Mouse (Mus musculus): ENCODE measurements at regions not wholly inside any gene's neighbourhood (a gene's known extent, or its start where the extent isn't known, plus 50 kb on each side); places are given as distances from the start of the nearest gene placed in this dataset.

DNA sequence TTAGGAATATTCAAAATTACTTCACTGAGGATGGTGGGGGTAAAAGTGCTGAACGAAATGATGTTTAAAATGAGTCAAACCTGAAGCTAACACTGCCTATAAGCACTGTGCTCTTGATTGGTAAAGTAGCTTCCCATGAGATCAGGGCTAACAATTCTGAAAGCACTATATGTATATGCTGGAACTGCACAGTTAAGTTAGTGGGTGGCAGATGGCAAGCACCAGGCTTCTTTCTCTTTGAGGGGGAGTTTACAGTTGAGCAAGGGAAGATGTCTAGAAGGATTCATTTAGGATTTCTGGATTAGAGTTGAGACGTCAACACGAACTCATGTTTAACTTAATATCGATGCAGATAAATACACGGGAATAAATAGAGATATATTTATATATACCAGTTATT is 195.7 kb upstream of the Fn1 start:
- WGBS = 94% methylated on average over 5 of the region's 5 CpGs
- no peaks in the 10 kb centered on the region for H3K9me3 ChIP-seq (ENCODE audit: control insufficient read depth, low read length)
- no peak overlapping the region for H3K9ac ChIP-seq (replicated peaks; ENCODE audit: low read depth, low read length)
- ATAC-seq (ENCODE audit: low read depth) = no peak
- no peaks in the 10 kb centered on the region for H3K36me3 ChIP-seq (ENCODE audit: control insufficient read depth, insufficient read depth, low read length)
- H3K4me2 ChIP-seq (ENCODE audit: low read depth, low read length) = no peak overlapping the region
- no peaks in the 10 kb centered on the region for H3K27me3 ChIP-seq (ENCODE audit: control insufficient read depth, insufficient read depth, low read length)
- no peaks in the 10 kb centered on the region for H3K4me1 ChIP-seq (ENCODE audit: control insufficient read depth, insufficient read depth, low read length)
- no peak overlapping the region for H3K27ac ChIP-seq (ENCODE audit: low read depth, low read length)
- no peak overlapping the region for H3K4me3 ChIP-seq (ENCODE audit: low read depth, low read length)

DNA sequence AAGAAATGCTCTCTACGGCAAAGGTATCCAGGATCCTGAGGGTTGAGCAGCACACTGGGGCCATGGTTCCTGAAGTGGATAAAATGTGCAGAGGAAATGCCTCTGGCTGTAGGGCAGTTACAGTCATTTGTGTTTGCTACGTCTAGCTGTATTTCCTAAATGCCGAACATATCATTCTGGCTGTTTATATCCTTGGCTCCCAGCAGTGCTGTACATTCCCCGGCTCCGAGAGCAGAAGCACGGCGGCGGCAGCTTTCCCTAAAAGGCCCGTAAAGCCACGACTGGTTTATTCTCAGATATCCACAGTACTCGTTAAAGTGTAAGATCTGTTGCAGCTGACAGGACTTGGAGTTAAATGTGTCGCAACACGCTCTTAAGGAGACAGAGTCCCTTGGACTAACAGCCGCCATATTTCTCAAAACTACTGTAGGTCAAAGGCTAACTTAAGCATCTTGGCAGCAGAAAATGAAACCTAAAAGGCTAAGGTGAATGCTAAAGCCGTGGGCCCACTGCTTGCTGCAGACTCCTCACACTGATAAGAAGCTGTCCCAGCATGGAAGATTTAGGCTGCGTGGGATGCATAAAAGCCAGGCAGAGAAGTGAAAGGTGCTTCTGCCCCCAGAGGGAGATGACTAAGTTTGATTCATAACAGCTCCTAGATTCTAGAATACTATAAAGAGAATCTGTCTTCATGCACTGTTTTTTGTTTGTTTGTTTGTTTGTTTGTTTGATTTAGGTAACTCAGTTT is 192.1 kb upstream of the Fn1 start:
- H3K36me3 ChIP-seq (ENCODE audit: control insufficient read depth, insufficient read depth, low read length) = no peaks in the 10 kb centered on the region
- H3K4me3 ChIP-seq (ENCODE audit: low read depth, low read length) = no peak overlapping the region
- H3K9me3 ChIP-seq (ENCODE audit: control insufficient read depth, low read length) = no peaks in the 10 kb centered on the region
- H3K4me2 ChIP-seq (ENCODE audit: low read depth, low read length) = no peak overlapping the region
- no peak overlapping the region for H3K27ac ChIP-seq (ENCODE audit: low read depth, low read length)
- H3K4me1 ChIP-seq (ENCODE audit: control insufficient read depth, insufficient read depth, low read length) = 0 out of 2 replicates have a peak, but pooled peaks cover 3% of the 10 kb centered on the region
- ATAC-seq (ENCODE audit: low read depth) = no peak
- H3K27me3 ChIP-seq (ENCODE audit: control insufficient read depth, insufficient read depth, low read length) = no peaks in the 10 kb centered on the region
- H3K9ac ChIP-seq (replicated peaks; ENCODE audit: low read depth, low read length) = no peak overlapping the region
- WGBS = 60% methylated on average over 16 of the region's 16 CpGs

DNA sequence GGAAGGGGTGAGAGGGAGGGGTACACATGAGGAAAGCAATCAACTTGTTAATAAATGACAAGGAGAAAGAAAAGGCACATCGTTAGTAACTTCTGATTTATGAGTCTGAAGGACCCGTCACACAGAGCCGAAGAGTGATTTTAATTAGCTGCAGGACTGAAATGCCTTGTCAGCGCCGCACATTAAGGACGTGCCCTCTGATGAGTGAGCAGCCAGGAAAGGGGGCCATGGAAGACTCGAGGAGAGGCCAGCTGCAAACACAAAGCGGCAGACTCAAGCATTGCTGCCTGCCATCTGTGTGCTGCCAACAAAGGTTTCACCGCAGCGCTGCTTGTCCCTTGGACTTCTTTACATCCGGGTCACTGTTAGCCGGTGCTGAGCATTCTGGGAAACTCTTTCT is 184.8 kb upstream of the Fn1 start:
- H3K9me3 ChIP-seq (ENCODE audit: control insufficient read depth, low read length) = no peaks in the 10 kb centered on the region
- no peaks in the 10 kb centered on the region for H3K36me3 ChIP-seq (ENCODE audit: control insufficient read depth, insufficient read depth, low read length)
- no peak overlapping the region for H3K9ac ChIP-seq (replicated peaks; ENCODE audit: low read depth, low read length)
- H3K4me2 ChIP-seq (ENCODE audit: low read depth, low read length) = peak overlapping the region; percentile 35; the same call in 1 of the 2 replicates
- H3K4me1 ChIP-seq (ENCODE audit: control insufficient read depth, insufficient read depth, low read length) = 0 out of 2 replicates have a peak, but pooled peaks cover 4% of the 10 kb centered on the region
- H3K27me3 ChIP-seq (ENCODE audit: control insufficient read depth, insufficient read depth, low read length) = no peaks in the 10 kb centered on the region
- no peak overlapping the region for H3K27ac ChIP-seq (ENCODE audit: low read depth, low read length)
- WGBS = 12% methylated on average over 12 of the region's 12 CpGs
- H3K4me3 ChIP-seq (ENCODE audit: low read depth, low read length) = no peak overlapping the region
- ATAC-seq (ENCODE audit: low read depth) = peak; percentile 72; the same call in 1 of the 2 replicates

DNA sequence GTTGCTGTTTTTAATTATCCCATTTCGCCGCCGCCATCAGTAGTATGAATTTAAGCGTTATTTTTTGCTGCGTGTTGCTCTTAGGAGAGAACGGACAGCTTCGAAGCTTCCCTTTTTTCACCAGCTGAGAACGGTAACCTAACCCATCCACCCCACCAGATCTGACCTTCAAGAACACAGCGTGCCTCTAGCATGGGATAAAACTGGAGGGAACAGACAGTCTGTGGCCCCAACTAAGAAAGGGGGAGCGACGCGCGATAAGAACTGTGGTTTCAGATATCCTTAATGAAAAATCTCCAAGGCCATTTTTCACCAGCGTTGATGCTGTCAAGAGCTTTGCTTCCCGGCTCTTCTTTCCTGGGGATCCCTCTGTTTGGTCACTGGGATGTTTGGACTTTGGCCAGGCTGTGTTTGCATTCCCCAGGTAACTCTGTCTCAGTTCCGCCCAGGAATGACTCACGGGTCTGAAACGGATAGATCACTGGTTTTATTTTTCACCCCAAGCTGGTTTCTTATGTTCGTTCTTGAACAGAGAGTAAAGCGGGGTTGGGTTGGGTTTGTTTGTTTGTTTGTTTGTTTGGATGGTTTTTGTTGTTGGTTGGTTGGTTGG is 184.1 kb upstream of the Fn1 start:
- WGBS = 78% methylated on average over 20 of the region's 20 CpGs
- ATAC-seq (ENCODE audit: low read depth) = no peak
- H3K36me3 ChIP-seq (ENCODE audit: control insufficient read depth, insufficient read depth, low read length) = no peaks in the 10 kb centered on the region
- H3K4me2 ChIP-seq (ENCODE audit: low read depth, low read length) = peak overlapping the region; percentile 35; the same call in 1 of the 2 replicates
- no peaks in the 10 kb centered on the region for H3K9me3 ChIP-seq (ENCODE audit: control insufficient read depth, low read length)
- H3K27ac ChIP-seq (ENCODE audit: low read depth, low read length) = no peak overlapping the region
- no peak overlapping the region for H3K9ac ChIP-seq (replicated peaks; ENCODE audit: low read depth, low read length)
- no peak overlapping the region for H3K4me3 ChIP-seq (ENCODE audit: low read depth, low read length)
- no peaks in the 10 kb centered on the region for H3K27me3 ChIP-seq (ENCODE audit: control insufficient read depth, insufficient read depth, low read length)
- 0 out of 2 replicates have a peak, but pooled peaks cover 4% of the 10 kb centered on the region for H3K4me1 ChIP-seq (ENCODE audit: control insufficient read depth, insufficient read depth, low read length)

DNA sequence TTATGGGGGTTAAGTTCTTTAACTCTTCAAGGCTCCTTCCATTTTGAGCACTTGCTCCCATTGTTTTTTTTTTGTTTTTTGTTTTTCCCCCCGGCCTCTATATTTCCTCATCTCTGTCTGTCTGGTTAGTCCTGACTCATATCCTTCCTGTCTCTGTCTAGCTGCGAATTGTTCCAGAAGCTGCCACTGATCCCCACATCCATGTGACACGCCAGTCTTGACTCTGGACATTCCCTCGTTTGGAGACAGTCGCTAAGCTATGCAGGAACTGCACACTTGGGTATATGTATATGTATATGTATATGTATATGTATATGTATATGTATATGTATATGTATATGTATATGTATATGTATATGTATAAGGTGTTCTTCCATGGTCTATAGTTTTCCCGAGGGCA is 177.4 kb upstream of the Fn1 start:
- Histone ChIP-seq H3K4me2 (ENCODE audit: low read depth, low read length) (no peak overlapping the region), H3K27ac (ENCODE audit: low read depth, low read length) (no peak overlapping the region), H3K4me3 (ENCODE audit: low read depth, low read length) (no peak overlapping the region), H3K9ac (replicated peaks; ENCODE audit: low read depth, low read length) (no peak overlapping the region), H3K4me1 (ENCODE audit: control insufficient read depth, insufficient read depth, low read length) (no peaks in the 10 kb centered on the region), H3K9me3 (ENCODE audit: control insufficient read depth, low read length) (no peaks in the 10 kb centered on the region), H3K36me3 (ENCODE audit: control insufficient read depth, insufficient read depth, low read length) (no peaks in the 10 kb centered on the region), H3K27me3 (ENCODE audit: control insufficient read depth, insufficient read depth, low read length) (no peaks in the 10 kb centered on the region)
- WGBS = 90% methylated on average over 6 of the region's 6 CpGs
- no peak for ATAC-seq (ENCODE audit: low read depth)

DNA sequence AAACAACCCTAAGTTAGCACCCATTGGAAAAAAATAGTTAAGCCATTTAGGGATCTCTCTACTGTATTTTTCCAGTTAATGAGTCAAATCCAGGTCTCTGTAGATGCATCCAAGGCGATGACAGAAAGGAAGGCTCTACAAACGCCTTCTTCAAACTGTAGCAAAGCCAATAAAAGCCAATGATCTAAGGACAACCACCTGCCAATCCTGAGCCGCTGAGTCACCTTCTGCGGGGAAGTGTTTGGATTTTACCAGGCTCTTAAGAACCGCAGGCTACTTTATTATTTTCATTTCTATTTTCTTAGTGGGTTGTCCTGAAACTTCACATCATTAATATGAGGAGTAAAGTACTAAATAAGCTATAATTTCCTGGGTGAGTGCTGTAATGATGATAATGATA is 171.4 kb upstream of the Fn1 start:
- no peak for ATAC-seq (ENCODE audit: low read depth)
- H3K4me2 ChIP-seq (ENCODE audit: low read depth, low read length) = no peak overlapping the region
- H3K27me3 ChIP-seq (ENCODE audit: control insufficient read depth, insufficient read depth, low read length) = no peaks in the 10 kb centered on the region
- H3K9me3 ChIP-seq (ENCODE audit: control insufficient read depth, low read length) = no peaks in the 10 kb centered on the region
- no peak overlapping the region for H3K4me3 ChIP-seq (ENCODE audit: low read depth, low read length)
- no peak overlapping the region for H3K9ac ChIP-seq (replicated peaks; ENCODE audit: low read depth, low read length)
- no peak overlapping the region for H3K27ac ChIP-seq (ENCODE audit: low read depth, low read length)
- 78% methylated on average over 5 of the region's 5 CpGs for WGBS
- no peaks in the 10 kb centered on the region for H3K36me3 ChIP-seq (ENCODE audit: control insufficient read depth, insufficient read depth, low read length)
- H3K4me1 ChIP-seq (ENCODE audit: control insufficient read depth, insufficient read depth, low read length) = no peaks in the 10 kb centered on the region

DNA sequence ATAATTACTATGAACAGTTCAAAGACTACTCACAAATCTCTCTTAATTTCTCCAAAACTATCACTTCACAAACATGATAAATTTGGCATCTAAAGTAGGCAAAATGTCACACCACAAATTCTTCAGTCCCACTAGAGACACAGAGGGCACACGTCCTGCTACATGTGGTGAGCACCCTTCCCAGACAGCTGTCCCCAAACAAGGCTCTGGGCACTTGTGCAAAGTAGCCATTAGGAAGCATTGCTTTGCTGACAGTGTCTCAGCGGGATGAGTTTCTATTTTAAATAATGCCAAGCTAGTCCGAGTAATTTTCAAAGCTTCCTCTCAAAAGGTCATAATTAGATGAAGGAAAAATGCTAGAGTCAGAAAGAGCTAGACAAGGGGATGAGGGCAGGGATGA is 169.1 kb upstream of the Fn1 start:
- Histone ChIP-seq H3K9ac (replicated peaks; ENCODE audit: low read depth, low read length) (no peak overlapping the region), H3K9me3 (ENCODE audit: control insufficient read depth, low read length) (no peaks in the 10 kb centered on the region), H3K4me2 (ENCODE audit: low read depth, low read length) (no peak overlapping the region), H3K27ac (ENCODE audit: low read depth, low read length) (no peak overlapping the region), H3K27me3 (ENCODE audit: control insufficient read depth, insufficient read depth, low read length) (no peaks in the 10 kb centered on the region), H3K36me3 (ENCODE audit: control insufficient read depth, insufficient read depth, low read length) (no peaks in the 10 kb centered on the region), H3K4me3 (ENCODE audit: low read depth, low read length) (no peak overlapping the region), H3K4me1 (ENCODE audit: control insufficient read depth, insufficient read depth, low read length) (no peaks in the 10 kb centered on the region)
- no peak for ATAC-seq (ENCODE audit: low read depth)
- 79% methylated on average over 3 of the region's 3 CpGs for WGBS

DNA sequence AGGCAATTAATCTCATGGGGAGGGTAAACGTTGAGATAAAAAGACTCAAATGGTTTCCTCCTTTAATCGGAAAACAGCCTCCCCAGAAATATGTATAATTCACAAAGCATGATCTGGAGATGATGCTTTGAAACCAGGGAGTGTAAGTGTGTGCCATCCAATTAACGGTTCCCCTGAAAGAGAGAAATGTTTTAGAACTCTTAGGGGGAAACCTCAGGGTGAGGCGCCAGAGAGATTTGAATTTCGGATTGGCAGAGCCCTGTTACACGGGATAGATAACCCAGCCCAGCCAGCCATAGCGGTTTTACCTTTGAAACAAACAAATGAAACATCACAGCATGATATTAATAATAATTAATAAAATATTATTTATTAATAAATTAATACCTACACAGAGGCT is 168.1 kb upstream of the Fn1 start:
- H3K9ac ChIP-seq (replicated peaks; ENCODE audit: low read depth, low read length) = no peak overlapping the region
- no peaks in the 10 kb centered on the region for H3K4me1 ChIP-seq (ENCODE audit: control insufficient read depth, insufficient read depth, low read length)
- H3K4me2 ChIP-seq (ENCODE audit: low read depth, low read length) = no peak overlapping the region
- no peaks in the 10 kb centered on the region for H3K9me3 ChIP-seq (ENCODE audit: control insufficient read depth, low read length)
- 78% methylated on average over 7 of the region's 7 CpGs for WGBS
- ATAC-seq (ENCODE audit: low read depth) = no peak
- no peaks in the 10 kb centered on the region for H3K36me3 ChIP-seq (ENCODE audit: control insufficient read depth, insufficient read depth, low read length)
- H3K27me3 ChIP-seq (ENCODE audit: control insufficient read depth, insufficient read depth, low read length) = no peaks in the 10 kb centered on the region
- H3K4me3 ChIP-seq (ENCODE audit: low read depth, low read length) = no peak overlapping the region
- no peak overlapping the region for H3K27ac ChIP-seq (ENCODE audit: low read depth, low read length)

DNA sequence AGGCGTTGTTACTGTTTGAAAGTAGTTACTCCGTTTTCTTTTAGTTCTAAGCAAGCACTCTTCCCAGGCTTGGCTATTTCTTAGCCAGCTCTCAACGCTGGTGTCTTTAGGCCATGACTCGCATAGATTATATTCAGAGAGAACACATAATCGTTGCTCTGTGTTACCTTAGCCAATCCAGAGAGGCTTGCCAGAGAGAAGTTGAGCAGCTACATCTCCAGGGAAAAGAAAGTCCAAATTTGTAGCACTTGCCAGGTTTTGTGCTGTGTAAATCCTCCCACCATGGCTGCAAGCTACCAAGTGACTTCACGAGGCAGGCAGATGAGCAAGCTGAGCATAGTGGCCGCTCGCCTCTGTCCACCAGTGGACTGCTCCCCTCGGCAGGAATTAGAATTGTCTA is 163.3 kb upstream of the Fn1 start:
- Histone ChIP-seq H3K4me1 (ENCODE audit: control insufficient read depth, insufficient read depth, low read length) (no peaks in the 10 kb centered on the region), H3K27me3 (ENCODE audit: control insufficient read depth, insufficient read depth, low read length) (no peaks in the 10 kb centered on the region), H3K27ac (ENCODE audit: low read depth, low read length) (no peak overlapping the region), H3K4me2 (ENCODE audit: low read depth, low read length) (no peak overlapping the region), H3K4me3 (ENCODE audit: low read depth, low read length) (no peak overlapping the region), H3K36me3 (ENCODE audit: control insufficient read depth, insufficient read depth, low read length) (no peaks in the 10 kb centered on the region), H3K9ac (replicated peaks; ENCODE audit: low read depth, low read length) (no peak overlapping the region), H3K9me3 (ENCODE audit: control insufficient read depth, low read length) (no peaks in the 10 kb centered on the region)
- no peak for ATAC-seq (ENCODE audit: low read depth)
- WGBS = 84% methylated on average over 9 of the region's 9 CpGs
